Mouse (Mus musculus) lung, embryonic 14.5 days (tissue): ENCODE measurements around the gene Efna5. TPM values are rescaled to one million over a fixed set of nuclear protein-coding genes. Genes with fewer than 3 reads are reported as not detected.

Experiments used
- ATAC-seq: fragments of 200-750 bp; cut with Nextera tagmentation; 2 replicates; pipeline ENCODE4 v1.8.0; 2017; ENCODE audit warnings: mild to moderate bottlenecking, moderate TSS enrichment, moderate library complexity; ENCODE audit not compliant: insufficient read depth
- DNase-seq: peaks from one replicate; pipeline ENCODE4 v3.0.0-alpha.2; 2015
- H3K27ac ChIP-seq: fragments of 300-500 bp; sonication (generic); 2 replicates; pipeline ENCODE4 v1.5.1; 2014; ENCODE audit warnings: low read depth, mild to moderate bottlenecking, moderate library complexity
- H3K27me3 ChIP-seq: fragments of 300-500 bp; sonication (generic); 2 replicates; pipeline ENCODE4 v1.6.1; 2014; ENCODE audit warnings: low read length, control low read depth; ENCODE audit not compliant: insufficient read depth
- H3K36me3 ChIP-seq: fragments of 300-500 bp; sonication (generic); 2 replicates; pipeline ENCODE4 v1.6.1; 2014; ENCODE audit warnings: control low read depth; ENCODE audit not compliant: insufficient read depth
- H3K4me1 ChIP-seq: fragments of 300-500 bp; sonication (generic); 2 replicates; pipeline ENCODE4 v1.6.1; 2014; ENCODE audit warnings: antibody characterized with exemption, control low read depth; ENCODE audit not compliant: insufficient read depth
- H3K4me2 ChIP-seq: fragments of 300-500 bp; sonication (generic); 2 replicates; pipeline ENCODE4 v1.6.1; 2014; ENCODE audit warnings: mild to moderate bottlenecking
- H3K4me3 ChIP-seq: fragments of 300-500 bp; sonication (generic); 2 replicates; pipeline ENCODE4 v1.5.1; 2014; ENCODE audit warnings: low read depth, low read length
- H3K9ac ChIP-seq: fragments of 300-500 bp; sonication (generic); 2 replicates; pipeline ENCODE4 v1.6.1; 2014
- H3K9me3 ChIP-seq: fragments of 300-500 bp; sonication (generic); 2 replicates; pipeline ENCODE4 v1.6.1; 2016; ENCODE audit warnings: low read depth, low read length, control low read depth
- CTCF ChIP-seq: IDR thresholded peaks from 2 replicates; pipeline ENCODE4 v1.5.1; 2016; ENCODE audit warnings: antibody characterized with exemption, low read depth
- WGBS: fragments of 180-500 bp; shearing (Covaris S2); extraction: QIAGEN DNeasy Blood & Tissue Kit; methylation state at CpG from one replicate; pipeline ENCODE4 v1.1.7; 2014; 5-methylcytosine and 5-hydroxymethylcytosine counted together
- polyA plus RNA-seq: library from polyadenylated mRNA; unstranded; fragments of >200 nt; fragmentation: Nextera tagmentation; extraction: Ambion mirVana; gene quantifications from 2 replicates; pipeline ENCODE4 v1.2.1, GENCODE M21; 2014

The Efna5 gene
- polyA plus RNA-seq, result 14.8 and 15.5 TPM in 2 replicates

DNA sequence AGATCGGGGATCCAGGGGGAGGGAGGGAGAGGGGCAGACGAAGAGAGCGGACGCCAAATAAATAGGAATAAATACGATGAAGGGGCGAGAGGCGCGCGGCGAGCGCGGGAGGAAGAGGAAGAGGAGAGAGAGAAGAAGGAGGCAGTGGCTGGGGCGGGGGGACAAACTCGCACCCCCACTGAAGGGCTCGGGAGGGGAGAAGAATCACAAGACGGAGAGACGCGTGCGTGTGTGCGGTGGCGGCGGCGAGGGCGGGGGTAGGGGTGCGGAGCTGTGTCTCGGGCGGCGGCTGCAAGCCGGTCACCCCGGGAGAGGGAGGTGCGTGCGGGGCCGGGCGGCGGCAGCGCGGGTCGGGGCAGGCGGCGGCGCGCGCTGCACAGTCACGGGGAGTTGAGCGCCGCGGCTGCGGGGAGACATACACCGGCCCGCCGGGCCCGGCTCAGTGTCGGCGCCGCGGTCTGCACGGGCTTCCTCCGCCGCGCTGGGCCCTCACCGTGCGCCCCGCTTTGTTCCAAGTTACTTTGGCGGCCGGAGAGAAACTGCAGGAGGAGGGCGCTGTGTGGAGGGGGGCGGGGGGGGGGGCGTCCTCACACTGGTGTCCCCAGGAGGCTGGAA is at the start of gene Efna5:
Gene Efna5 (minus strand): TSS at position 142 of the 615 bp plus-strand sequence.
- DNase-seq (peak; percentile 66), ATAC-seq (peak; percentile 10)
- peak within 1 kb of the TSS; percentile 99 for H3K4me2 ChIP-seq
- no peaks in the 10 kb centered on the region for H3K27me3 ChIP-seq
- peak within 1 kb of the TSS; percentile 78 for H3K4me3 ChIP-seq
- H3K9ac ChIP-seq, result peak within 1 kb of the TSS; percentile 80
- under 1% methylated on average over 48 of the region's 68 CpGs for WGBS
- no peaks in the 10 kb centered on the region for H3K4me1 ChIP-seq
- peak within 1 kb of the TSS; percentile 88 for H3K27ac ChIP-seq
- H3K36me3 ChIP-seq, result no peaks in the 10 kb centered on the region
- no peaks in the 10 kb centered on the region for H3K9me3 ChIP-seq
- no peak for TF ChIP-seq CTCF

DNA sequence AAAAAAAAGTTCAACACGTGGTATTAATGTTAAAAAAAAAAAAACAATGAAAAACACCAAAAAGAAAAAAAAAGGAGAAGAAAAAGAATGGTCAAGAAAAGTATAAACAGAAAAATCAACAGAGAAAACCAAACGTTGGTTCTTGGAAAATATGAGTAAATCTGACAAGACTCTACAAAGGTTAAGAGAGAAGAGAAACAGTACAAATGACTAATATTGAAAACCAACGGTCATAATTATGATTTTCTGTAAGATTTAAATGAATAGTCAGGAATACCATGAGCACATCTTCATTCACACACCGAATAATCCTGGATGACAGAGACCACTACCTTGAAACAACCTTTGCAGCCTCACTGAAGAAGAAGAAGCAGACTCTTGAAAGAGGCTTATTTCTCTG is 34.2 kb upstream of the Efna5 start:
- no peak for ATAC-seq
- no peak for TF ChIP-seq CTCF
- 76% methylated on average over 4 of the region's 4 CpGs for WGBS

DNA sequence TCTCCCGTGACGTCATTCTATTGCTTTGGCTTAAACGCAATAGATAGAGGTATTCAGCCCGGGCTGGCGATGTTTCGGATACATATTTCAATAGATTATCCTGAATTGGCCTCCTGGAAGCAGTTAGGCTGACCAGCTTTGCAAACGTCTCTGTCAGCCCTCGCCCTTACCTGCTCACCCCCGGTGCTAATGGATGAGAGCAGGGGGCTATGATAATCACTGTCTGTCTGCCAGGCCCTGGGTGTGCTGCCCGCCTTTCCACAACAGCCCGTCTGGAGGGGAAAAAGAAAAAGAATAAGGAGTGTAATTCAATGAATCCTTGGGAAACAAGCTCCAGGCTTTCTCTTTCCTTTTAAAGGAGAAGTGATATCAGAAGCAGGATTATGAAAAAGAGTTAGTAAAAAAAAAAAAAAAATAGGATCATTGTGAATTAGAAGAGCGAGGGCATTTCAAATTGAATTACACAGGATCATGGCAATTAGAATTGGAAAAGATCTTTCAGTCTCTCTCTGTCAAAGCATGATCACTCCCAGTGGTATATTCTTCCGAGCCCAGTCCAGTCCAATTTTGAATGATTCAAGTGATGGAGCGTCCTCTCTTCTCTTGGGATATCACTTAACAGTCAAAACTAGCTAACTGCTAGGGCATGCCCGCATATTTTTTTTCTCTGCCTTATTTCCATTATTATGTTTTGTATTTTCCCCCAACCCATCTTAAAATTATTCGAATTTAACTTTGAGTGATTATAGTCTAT is 24.8 kb upstream of the Efna5 start:
- H3K9ac ChIP-seq, result no peak overlapping the region
- WGBS, result 63% methylated on average over 16 of the region's 16 CpGs
- no peak for ATAC-seq
- H3K36me3 ChIP-seq, result no peaks in the 10 kb centered on the region
- no peak overlapping the region for H3K4me2 ChIP-seq
- no peaks in the 10 kb centered on the region for H3K27me3 ChIP-seq
- no peaks in the 10 kb centered on the region for H3K4me1 ChIP-seq
- DNase-seq, result no peak
- TF ChIP-seq CTCF, result no peak
- no peak overlapping the region for H3K27ac ChIP-seq
- H3K9me3 ChIP-seq, result no peaks in the 10 kb centered on the region
- no peak overlapping the region for H3K4me3 ChIP-seq

More for the DNA sequence above, 34.2 kb upstream of the Efna5 start:
- no peak overlapping the region for H3K4me3 ChIP-seq
- no peak overlapping the region for H3K9ac ChIP-seq
- H3K27ac ChIP-seq, result no peak overlapping the region
- no peak for DNase-seq
- no peaks in the 10 kb centered on the region for H3K36me3 ChIP-seq
- H3K9me3 ChIP-seq, result no peaks in the 10 kb centered on the region
- no peaks in the 10 kb centered on the region for H3K4me1 ChIP-seq
- H3K4me2 ChIP-seq, result no peak overlapping the region
- no peaks in the 10 kb centered on the region for H3K27me3 ChIP-seq

DNA sequence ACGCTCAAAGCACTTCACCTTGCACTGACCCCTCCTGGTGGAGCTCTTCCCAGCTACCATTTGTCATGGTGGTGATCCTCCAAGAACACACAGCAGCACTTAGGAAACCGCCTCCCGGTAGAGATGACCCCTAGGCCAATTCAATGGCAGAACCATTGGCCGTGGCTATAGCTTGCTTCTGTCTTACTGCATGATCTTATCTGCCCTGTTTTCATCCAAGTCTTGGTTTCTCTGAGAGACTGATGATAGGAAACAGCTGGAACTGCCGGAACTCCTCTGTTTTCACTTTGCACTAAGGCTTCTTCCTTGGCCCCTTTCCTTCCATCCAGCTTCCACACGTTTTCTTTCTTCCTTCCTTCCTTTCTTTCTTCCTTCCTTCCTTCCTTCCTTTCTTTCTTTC is 17.9 kb upstream of the Efna5 start:
- DNase-seq, result peak; percentile 67
- Histone ChIP-seq H3K27ac (no peak overlapping the region), H3K36me3 (no peaks in the 10 kb centered on the region), H3K27me3 (no peaks in the 10 kb centered on the region), H3K4me1 (no peaks in the 10 kb centered on the region), H3K4me3 (no peak overlapping the region), H3K4me2 (no peak overlapping the region), H3K9ac (no peak overlapping the region), H3K9me3 (no peaks in the 10 kb centered on the region)
- peak; percentile 49; the same call in 1 of the 2 replicates for ATAC-seq
- no peak for TF ChIP-seq CTCF
- 38% methylated on average over 6 of the region's 6 CpGs for WGBS

DNA sequence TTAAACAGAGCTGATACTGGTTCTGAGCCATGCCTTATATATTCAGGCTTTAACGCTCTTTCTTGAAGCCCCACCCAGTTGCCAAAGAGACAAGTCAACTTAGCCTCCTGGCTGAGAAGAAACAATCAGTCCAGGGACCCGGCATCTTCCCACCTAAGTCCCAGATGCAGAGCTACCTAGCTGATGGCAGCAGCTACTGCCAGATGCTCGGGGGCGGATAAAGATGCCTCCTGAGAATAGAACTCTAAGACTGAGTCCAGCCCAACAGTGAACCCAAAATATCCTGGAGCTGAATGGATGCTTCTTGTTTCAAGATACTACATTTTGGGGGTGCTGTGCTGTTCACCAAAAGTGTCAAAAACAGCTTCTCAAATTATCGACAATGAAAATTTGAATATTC is 8.9 kb upstream of the Efna5 start:
- 82% methylated on average over 5 of the region's 5 CpGs for WGBS
- Histone ChIP-seq H3K27ac (no peak overlapping the region), H3K4me1 (no peaks in the 10 kb centered on the region), H3K9ac (no peak overlapping the region), H3K4me2 (no peak overlapping the region), H3K36me3 (no peaks in the 10 kb centered on the region), H3K27me3 (no peaks in the 10 kb centered on the region), H3K9me3 (no peaks in the 10 kb centered on the region), H3K4me3 (no peak overlapping the region)
- ATAC-seq (no peak), DNase-seq (no peak)
- no peak for TF ChIP-seq CTCF

DNA sequence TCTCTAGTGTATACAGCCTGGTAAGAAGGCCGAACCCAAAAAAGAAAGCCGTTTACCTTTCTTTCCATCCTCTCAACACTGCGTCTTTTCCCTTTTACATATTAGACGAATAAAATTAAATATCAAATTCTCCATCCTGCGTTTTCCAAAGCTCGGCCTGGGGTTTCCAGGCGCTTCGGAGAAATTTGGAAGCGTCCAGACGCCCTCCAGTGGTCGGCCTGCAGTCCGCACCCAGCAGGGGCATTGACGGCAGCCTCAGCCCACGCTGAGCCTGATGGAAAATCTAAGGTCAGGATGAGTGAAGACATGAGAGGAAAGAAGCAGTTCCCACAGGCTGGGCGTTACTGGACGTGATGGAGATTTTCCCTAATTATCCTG is 3.0 kb upstream of the Efna5 start:
- H3K9ac ChIP-seq, result peak overlapping the region; percentile 55
- no peaks in the 10 kb centered on the region for H3K9me3 ChIP-seq
- DNase-seq, result peak; percentile 96
- H3K27me3 ChIP-seq, result no peaks in the 10 kb centered on the region
- H3K4me3 ChIP-seq, result peak overlapping the region; percentile 78
- peak overlapping the region; percentile 61; the same call in 1 of the 2 replicates for H3K27ac ChIP-seq
- TF ChIP-seq CTCF, result peak; percentile 91
- H3K36me3 ChIP-seq, result no peaks in the 10 kb centered on the region
- no peak for ATAC-seq
- H3K4me1 ChIP-seq, result no peaks in the 10 kb centered on the region
- whole genome bisulfite sequencing, result under 1% methylated on average over 16 of the region's 16 CpGs
- peak overlapping the region; percentile 99 for H3K4me2 ChIP-seq

DNA sequence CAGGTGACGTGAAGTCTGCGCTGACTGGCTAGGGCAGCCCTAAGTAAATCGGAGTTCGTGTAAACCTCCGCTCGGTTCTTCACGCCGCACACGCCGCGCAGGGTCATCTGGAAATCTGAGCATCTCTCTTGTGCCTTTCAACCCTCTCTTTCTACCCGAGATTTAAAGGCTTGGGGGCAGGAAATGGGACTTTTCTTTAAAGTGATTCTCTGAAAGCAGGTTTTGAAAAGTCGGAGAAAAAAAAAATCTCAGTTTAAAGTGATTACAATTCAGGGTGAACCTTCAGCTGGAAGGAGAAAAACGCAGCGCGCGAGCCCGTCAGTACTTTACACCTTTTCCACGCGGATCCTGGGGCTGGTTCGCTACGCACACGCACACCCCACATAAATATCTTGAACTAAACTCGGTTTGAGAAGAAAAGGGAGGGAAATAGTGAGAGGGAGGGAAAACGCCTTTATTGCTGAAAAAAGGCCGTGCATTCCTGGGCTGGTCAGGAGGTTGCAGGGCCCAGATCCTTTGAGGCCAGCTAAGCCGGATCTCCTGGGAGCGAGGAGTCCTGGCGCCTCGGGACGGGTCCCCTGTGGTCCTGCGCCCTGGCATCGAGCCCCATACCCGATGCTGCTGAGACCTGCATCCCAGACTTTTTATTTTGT is 2.5 kb upstream of the Efna5 start:
- Histone ChIP-seq H3K27ac (peak overlapping the region; percentile 61; the same call in 1 of the 2 replicates), H3K9ac (peak overlapping the region; percentile 55), H3K4me3 (peak overlapping the region; percentile 78), H3K4me2 (peak overlapping the region; percentile 99), H3K4me1 (no peaks in the 10 kb centered on the region), H3K9me3 (no peaks in the 10 kb centered on the region), H3K36me3 (no peaks in the 10 kb centered on the region), H3K27me3 (no peaks in the 10 kb centered on the region)
- no peak for TF ChIP-seq CTCF
- peak; percentile 71 for DNase-seq
- under 1% methylated on average over 34 of the region's 34 CpGs for WGBS
- no peak; the same call in 1 of the 2 replicates for ATAC-seq
